Mouse (Mus musculus): ENCODE measurements around the gene Slc7a5.

The Slc7a5 gene

DNA sequence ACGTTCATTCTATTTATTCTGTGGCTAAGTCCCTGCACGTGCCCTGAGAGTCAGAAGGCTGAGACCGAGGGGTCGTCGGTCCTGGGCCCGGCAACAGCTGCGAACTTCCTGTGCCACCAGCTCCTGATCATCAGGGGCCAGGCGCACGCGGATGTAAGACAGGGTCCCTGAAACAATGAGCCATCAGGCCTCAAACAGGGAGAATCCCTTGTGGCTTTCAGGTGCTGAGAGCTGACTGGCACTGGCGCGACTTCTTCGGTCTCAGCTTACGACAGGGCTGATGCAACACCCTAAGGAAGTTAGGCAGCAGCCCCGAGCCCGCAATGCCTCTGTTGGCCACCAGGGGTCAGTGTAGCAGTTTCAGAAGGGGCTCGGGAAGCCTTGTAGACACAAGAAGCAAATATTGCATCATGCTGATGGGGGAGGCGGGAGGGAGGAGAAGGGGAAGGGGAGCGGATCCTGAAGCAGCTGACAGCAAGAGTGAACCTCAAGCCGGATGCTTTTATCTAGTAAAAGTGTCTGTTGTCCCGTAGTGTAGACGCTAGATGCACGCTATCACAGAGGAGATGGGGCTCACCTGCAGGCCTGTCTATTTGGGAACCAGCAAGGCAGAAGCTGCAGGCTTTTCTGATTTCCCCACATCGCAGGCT lies 56.5 kb downstream of the Slc7a5 start:
- peak; percentile 96 for DNase-seq (ENCODE audit: low read depth, low spot score)

DNA sequence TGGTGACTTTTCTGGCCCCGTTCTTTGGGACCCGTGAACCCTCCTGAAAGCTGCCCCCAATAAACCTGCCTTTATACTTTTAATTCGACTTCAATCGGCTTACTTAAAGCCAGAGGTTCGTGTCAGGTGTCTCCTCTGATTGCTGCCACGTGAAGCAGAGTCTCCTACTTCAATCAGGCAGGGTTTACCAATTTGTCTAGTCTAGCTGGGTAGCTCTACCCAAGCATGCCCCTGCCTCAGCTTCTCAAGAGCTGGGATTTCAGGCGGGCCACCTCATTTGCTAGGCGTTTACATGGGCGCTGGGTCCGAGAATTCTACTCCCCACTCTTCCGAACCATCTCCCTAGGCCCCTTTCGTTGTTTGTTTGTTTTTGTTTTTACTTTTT lies 57.1 kb downstream of the Slc7a5 start:
- DNase-seq (ENCODE audit: low read depth, low spot score): no peak

DNA sequence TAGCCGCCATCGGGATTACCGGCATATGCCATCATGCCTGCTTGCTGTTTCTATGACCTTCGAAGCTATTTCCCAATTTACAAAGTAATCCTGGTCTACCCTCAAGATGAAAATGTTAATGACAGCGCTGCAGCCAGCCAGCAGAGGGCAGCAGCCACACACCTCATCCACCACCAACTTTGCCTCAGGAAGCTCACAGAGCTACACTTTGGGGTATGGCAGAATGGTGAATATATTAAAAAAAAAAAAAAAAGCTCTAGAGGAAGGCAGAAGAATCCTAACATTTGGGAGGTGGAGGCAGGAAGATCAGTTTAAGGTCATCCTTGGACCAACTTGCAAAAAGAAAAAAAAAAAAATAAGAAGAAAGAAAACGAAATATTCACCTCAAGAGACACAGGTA lies 57.5 kb downstream of the Slc7a5 start:
- DNase-seq (ENCODE audit: low read depth, low spot score): peak; percentile 83

DNA sequence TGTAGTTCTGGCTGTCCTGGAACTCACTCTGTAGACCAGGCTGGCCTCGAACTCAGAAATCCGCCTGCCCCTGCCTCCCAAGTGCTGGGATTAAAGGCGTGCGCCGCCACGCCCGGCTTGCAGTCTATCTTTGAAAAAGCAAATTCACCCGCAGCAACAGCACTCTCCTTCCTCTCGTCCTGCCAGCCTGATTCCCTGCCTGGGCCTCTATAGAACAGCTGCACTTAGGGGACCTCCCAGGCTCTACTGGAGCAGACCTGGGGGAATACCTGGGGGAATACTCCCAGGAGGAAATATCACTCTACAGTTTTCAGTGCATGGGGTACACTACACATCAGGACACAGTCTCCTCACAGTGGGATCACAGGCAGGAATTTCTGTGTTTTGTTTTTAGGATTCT lies 58.2 kb downstream of the Slc7a5 start:
- DNase-seq (ENCODE audit: low read depth, low spot score): no peak

DNA sequence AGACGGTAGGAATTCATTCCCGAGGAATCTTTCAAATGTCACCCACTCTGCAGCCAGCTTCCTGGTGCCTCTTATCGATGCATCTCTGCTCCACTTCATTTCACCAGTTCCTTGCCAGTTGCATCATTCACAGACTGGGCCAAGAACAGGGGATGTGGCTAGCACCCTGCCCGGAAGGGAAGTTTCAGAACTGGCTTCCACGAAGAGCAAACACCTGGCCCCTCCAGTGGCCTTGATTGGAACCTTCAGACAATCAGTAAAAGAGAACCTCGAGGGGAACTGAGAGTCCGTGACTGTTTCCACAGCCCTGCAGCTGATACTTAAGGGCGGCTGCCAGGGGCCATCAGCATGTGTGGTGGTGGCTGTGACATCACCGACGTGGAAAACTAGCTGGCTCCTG lies 59.0 kb downstream of the Slc7a5 start:
- no peak for DNase-seq (ENCODE audit: low read depth, low spot score)

DNA sequence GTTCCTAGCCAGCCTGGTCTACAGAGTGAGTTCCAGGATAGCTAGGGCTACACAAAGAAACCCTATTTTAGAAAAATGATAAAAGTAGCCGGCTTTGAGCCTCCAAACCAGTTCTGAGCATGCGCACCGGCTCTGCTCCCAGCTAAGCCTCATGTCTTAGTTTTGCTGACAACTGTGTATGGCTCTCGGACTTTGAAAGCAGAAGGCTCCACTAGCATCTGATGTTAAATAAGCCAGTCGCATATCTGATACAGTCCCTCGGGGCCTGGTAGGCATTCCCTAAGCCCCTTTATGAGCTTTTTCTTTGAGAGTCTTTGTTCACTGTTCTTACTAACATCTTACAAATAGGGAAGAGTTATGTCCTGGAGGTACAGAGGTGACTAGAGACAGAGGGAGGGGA lies 59.5 kb downstream of the Slc7a5 start:
- DNase-seq (ENCODE audit: low read depth, low spot score): no peak

DNA sequence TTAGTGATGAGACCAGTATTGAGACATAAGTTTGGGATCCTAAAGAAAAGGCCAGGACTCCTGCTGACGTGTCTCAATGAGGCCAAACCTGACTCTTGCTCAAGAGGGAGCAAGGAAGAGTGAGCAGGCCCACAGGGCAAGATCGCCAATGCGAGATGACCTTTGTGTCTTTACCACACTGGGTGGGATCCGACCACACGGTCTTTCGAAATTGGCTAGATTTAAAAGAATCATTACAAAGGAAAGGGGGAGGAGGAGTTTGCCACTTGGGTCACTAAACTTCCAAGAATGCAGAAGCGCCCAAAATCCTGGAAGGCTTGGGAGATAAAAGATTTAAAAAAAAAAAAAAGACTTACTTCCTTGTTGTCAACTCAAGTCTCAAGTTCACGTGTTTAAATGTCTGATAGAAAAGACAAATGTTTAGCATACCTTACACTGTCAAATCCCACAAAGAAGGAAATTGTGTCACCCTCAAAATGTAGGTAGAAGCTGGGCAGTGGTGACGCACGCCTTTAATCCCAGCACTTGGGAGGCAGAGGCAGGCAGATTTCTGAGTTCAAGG lies 60.2 kb downstream of the Slc7a5 start:
- no peak for DNase-seq (ENCODE audit: low read depth, low spot score)

DNA sequence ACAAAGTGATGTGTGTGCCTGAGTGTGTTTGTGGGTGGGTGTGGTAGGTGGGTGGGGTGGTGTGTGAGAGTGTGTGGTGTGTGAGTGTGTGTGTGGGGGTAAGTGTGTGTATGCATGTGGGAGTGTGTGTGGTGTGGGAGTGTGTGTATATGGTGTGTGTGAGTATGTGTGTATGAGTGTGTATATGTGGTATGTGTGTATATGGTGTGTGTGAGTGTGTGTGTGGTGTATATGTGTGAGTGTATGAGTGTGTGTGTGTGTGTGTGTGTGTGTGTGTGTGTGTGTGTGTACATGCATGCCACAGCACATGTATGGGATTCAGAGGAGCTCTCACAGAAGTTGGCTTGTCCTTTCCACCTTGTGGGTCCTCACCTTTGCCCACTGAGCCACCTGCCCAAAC lies 60.7 kb downstream of the Slc7a5 start:
- no peak for DNase-seq (ENCODE audit: low read depth, low spot score)

DNA sequence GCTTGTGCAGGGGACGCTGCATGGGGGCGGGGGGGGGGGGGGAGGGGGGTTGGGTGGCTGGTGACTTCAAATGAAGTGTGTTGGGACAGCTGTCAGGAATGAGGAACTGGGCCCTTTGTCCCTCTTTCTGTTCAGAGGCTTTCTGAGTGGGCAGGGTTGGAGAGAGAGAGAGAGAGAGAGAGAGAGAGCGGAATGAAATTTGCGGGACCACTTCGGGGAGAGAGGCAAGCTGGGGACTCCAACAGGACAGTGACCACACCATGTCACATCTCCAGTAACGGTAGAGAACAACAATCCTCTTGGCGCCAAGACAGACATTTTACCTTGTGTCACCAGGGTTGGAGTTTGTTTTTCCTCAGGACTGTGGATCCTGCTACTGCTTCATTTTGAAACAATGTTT lies 62.7 kb downstream of the Slc7a5 start:
- DNase-seq (ENCODE audit: low read depth, low spot score): no peak

DNA sequence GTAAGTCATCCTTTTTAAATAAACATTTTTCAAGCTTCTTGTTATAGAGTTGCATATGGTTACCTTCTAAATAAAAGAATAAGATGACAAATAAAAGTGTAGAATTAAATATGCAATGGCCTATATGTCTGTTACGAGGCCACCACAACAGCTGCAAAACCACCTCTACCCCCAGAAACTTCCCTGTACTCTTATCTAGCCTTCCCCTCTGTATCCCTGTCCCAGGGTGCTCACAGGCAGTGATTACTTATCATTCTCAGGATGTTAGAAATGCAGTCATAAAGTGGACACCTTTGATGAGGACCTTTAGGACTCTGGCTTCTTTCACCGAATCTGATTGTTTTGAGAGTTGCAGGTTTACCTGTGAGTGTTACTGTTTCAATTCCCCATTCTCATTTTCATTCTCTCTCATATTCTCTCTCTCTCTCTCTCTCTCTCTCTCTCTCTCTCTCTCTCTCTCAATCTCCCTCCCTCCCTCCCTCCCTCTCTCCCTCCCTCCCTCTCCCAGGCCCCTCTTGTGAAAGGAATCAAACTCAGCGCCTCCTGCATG lies 64.2 kb downstream of the Slc7a5 start:
- no peak for DNase-seq (ENCODE audit: low read depth, low spot score)

DNA sequence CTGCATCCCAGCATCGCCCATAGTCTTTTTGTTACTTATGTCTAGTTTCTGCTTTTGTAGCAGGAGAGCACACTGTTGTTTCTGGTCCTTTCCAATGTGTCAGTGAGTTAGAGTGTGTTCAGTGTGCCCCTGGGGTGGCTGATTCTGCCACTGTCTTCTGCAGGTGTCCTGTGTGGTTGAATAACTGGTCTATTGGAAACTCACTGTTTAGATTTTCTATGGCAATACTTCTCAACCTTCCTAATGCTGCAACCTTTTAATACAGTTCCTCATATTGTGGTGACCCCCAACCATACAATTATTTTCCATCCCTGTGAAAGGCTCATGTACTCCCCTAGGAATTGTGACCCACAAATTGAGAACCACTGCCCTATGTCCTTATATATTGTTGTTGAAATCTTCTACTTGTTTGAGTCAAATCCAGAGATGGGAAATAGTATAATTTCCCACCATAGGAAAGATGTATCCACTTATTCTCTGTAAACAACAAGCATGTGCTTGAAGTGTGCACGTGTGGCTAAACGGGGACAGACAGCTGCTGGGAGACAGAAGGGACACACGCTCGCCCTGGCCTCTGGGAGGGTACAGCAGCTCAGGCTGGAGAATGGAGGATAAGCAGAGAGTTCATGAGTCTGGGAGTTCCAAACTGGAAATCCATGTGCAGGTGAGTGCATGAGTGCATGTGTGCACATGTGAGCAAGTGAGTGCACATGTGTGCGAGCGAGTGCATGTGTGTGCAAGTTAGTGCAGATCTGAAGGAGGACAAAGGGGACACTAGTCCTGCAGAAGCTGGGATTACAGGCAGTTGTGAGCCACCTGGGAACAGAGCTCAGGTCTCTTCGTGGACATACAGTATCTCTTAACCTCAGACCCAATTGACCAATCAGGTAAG lies 65.2 kb downstream of the Slc7a5 start:
- DNase-seq (ENCODE audit: low read depth, low spot score): no peak

DNA sequence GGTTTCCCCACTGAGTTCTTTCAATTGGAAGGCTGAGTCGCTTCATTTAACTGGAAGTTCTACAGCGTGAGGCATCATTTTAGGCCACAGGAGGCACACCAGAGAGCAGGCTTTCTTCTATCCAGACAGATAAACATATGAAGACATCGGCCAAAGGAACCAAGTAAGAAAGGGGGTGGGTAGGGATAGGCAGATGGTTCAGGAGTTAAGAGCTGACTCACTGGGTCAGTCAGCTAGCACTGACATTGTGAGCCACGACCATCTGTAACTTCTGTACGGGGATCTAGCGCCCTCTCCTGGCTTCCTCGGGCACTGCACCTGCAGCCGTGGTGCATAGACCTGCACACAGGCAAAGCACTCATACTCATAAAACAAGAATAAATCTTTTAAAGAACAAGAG lies 66.3 kb downstream of the Slc7a5 start:
- DNase-seq (ENCODE audit: low read depth, low spot score): peak; percentile 72

DNA sequence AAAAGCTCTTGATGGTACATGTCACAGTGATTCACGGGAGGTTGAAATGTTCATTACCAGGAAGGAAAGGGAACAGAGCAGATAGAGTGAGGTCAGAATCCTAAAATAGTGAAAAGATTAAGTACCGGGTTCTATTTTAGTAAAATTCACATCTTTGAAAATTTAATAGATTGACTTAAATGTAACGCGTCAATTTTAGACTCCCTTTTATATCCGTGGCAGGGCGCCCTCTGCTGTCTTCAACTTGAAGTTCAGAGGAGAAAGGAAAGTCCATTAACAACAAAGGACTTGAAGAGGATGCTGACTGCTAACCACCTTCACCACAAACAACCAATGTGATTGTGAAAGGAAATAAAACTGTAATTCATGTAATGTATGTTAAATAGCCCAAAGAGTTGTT lies 75.0 kb downstream of the Slc7a5 start:
- DNase-seq (ENCODE audit: low read depth, low spot score): peak; percentile 64

DNA sequence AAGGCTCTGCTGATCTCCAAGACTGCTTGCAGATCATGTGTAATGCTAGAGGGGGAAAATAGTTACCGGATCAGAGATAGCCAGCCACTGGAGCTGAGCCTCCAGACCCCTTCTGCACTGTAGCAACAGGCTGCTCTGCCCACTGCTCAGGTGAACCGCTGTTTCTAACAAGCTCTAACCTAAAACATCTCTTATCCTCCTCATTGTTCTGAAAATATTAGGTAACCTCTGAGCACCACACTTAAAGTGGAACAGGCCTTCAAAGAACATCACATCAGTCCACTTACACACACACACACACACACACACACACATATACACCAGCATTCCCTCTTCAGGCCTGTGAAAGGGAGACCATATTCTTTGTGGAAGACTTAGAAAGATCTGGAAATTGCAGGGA lies 75.4 kb downstream of the Slc7a5 start:
- no peak for DNase-seq (ENCODE audit: low read depth, low spot score)

All from forelimb bud, embryonic 11.5 days (tissue).